Mouse (Mus musculus): ENCODE results near the gene Lamp1. TPM values are rescaled to one million over a fixed set of nuclear protein-coding genes. Genes with fewer than 3 reads are reported as not detected.

The Lamp1 gene
- total RNA-seq, 4 experiments from 2014 or later: 296 to 343 (median 307) TPM

Small RNA genes within 50 kb of the gene (microRNA-seq; reads per million reads assigned to microRNA genes)
- gene Mir1968 (11.5 to 22.1 reads per million in 2 experiments), gene Mir7065 (0 to 1.1 reads per million in 2 experiments)

Other genes with a start within 250 kb of the Lamp1 start
- under 1 TPM in 2 of 4 experiments, not detected in 2; 0.19 to 0.20 TPM for gene F7, start 133.1 kb upstream of the Lamp1 start, total RNA-seq (2022)
- gene F10, start 121.9 kb upstream of the Lamp1 start, total RNA-seq (2022): not detected
- not detected for gene Proz, start 98.2 kb upstream of the Lamp1 start, total RNA-seq (2022)
- 10 to 100 TPM; 24.6 to 33.1 (median 28.5) TPM for gene Pcid2, start 53.7 kb upstream of the Lamp1 start, total RNA-seq (2022)
- gene Cul4a, start 53.5 kb upstream of the Lamp1 start, total RNA-seq (2022): 10 to 100 TPM; 52.9 to 58.8 (median 53.7) TPM
- gene Grtp1, start 41.5 kb downstream of the Lamp1 start, total RNA-seq (2022): 1 to 10 TPM; 5.1 to 7.4 (median 5.7) TPM
- gene Adprhl1, start 95.0 kb downstream of the Lamp1 start, total RNA-seq (2022): 1 to 10 TPM; 1.4 to 2.3 (median 1.7) TPM
- 10 to 100 TPM; 38.6 to 43.6 (median 39.0) TPM for gene Dcun1d2, start 129.0 kb downstream of the Lamp1 start, total RNA-seq (2022)
- gene Tmco3, start 129.0 kb downstream of the Lamp1 start, total RNA-seq (2022): 10 to 100 TPM; 39.5 to 52.8 (median 50.3) TPM
- gene Tfdp1, start 179.6 kb downstream of the Lamp1 start, total RNA-seq (2022): 10 to 100 TPM; 49.4 to 72.9 (median 53.6) TPM
- not detected for gene Atp4b, start 237.7 kb downstream of the Lamp1 start, total RNA-seq (2022)
- under 1 TPM in 1 of 4 experiments, not detected in 3; 0.09 TPM for gene Grk1, start 245.9 kb downstream of the Lamp1 start, total RNA-seq (2022)

Measured in left cerebral cortex, adult 8-10 months (tissue).